Mouse (Mus musculus) thymus, postnatal 0 days (tissue): ENCODE measurements at regions not wholly inside any gene's neighbourhood (a gene's known extent, or its start where the extent isn't known, plus 50 kb on each side); places are given as distances from the start of the nearest gene placed in this dataset.

ENCODE experiments used
- DNase-seq: peaks from one replicate; pipeline ENCODE4 v3.0.0-alpha.2; 2015; ENCODE audit warnings: low spot score

DNA sequence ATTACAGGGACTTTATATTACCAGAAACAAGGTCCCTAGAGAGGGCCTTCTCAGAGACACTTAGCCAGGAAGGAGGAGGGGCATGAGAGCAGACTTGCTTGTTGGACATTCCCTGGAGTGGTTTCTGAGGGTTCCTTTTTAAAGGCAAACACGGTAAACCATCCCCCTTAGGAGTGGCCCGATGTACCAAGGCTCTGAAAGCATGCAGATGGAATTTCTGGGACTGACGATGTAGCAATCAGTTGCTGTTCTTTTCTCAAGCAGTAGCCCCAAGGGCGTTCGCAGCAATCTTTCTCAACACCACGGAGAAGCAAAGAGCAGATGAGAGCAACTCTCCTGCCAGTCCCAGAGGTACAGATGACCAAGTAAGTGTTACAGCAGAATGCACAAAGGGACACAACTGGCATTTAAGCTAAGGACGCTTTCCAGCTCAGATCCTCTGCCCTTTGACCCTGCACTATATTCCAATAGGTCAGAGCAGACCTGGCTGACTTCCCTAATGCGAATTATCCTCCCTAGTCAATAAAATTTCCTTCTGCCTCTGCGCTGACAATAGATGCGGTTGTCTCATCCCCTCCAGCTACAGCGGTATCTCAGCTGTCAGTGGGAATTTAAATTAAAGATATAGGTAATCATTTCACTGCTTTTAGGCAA, 295.7 kb upstream of the Slc24a5 start:
- DNase-seq: no peak

DNA sequence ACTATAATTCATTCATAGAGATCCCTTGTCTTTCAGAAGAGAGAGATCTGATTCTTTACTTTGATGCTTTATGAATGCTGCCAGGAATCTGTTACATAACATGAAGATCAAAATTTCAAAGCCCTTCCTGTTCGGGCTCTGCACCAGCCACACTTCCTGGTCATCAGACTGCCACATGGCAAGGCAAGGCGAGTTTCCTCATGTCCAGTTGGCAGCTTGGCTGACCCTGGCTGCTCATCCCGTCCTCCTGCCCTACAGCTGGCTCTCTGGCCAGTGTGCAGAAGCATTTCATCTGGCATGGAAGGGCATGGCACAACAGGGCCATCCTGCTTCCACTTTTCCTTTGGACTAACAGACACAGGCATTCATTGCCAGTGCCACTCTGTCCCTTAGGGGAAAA, 292.2 kb upstream of the Slc24a5 start:
- DNase-seq: no peak

DNA sequence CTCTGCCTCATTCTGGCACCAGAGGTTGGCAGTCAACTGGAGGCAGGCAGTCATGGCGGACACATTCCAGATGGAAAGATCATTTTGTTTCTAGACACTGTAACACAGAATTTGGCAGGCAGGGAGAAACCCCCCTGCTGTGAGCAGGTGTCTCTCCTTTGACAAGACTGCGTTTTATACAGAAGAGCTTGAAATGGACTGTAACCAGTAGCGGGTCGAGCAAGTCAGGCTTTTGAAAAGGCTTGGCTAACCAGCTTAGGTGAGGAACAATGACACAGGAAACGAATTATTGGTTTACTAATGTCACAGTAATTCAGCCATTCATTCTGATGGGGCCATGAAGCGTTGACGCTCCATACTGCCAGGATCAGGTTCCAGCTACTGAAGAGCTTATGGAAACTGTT, 275.3 kb upstream of the Slc24a5 start:
- DNase-seq: no peak

DNA sequence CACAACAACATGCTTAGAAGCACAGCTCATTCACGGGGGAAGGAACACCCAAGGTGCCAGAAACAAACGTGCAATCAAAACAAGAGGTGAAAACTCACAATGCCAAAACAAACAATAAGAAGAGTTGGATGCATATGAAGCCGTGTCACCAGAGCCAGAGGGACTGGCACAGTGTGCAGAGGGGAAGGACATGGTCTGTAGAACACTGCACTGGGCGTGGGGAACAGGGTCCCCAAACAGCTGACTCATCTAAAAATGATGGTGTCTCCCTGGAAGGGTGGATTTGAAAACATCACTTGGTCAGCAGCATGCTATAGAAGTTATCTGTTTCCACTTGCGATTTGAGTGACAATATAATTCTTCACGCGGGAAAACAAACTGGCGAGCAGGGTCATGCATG, 256.2 kb upstream of the Slc24a5 start:
- no peak for DNase-seq

DNA sequence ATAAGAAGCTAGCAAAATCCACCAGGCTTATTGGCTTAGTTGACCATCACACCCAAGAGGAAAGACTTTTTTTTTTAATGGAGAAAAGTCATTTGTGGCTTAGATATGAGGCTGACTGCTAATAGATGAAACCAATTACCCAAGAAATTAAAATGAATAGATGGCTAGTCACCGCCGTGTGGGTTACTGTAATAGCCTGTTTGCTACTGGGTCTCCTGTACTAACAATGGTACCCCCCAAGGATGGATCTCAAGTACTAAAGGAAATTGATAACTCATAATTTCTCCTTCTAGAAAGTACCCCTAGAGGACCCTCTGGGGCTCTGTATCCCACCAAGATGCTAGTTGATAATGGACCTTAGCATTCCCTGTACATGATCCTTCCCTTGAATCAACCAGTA, 251.1 kb upstream of the Slc24a5 start:
- DNase-seq: no peak

DNA sequence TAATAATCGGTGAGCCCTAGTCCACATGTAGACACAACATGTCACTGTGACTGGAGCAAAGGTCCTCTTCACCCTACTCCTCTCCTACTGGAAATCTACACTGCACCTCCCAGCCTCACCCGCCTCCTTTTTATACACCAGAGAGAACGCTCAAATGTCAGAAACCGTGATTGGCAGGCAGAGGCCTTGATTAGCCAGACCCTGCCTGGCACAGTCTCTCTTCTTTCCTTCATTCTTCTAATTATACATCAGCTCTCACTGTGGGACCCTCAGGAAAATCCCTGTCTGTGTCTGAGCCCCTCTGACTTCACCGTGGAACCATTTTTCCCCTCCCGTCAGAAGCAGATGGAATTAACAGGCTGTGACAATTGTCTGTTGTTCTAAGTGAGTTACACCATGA, 248.1 kb upstream of the Slc24a5 start:
- no peak for DNase-seq

DNA sequence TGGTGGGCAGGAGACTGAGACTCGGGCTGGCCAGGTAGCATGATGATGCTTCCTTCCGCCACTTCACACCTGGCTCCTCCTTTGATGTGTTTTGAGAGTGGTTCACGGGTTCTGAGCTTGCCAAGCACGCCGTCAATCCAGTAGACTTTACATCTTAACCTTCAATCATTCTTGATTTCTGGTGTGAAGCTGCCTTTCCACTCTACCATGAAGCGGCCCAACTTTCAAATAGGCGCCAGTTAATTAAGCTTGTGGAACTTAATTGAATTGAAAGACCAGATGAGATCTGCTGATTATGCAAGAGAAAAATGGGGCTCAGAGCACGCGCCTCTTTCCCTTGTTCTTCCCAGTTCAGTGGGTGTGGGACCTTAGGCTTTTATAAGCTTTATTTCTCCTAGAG, 247.1 kb upstream of the Slc24a5 start:
- DNase-seq: no peak

DNA sequence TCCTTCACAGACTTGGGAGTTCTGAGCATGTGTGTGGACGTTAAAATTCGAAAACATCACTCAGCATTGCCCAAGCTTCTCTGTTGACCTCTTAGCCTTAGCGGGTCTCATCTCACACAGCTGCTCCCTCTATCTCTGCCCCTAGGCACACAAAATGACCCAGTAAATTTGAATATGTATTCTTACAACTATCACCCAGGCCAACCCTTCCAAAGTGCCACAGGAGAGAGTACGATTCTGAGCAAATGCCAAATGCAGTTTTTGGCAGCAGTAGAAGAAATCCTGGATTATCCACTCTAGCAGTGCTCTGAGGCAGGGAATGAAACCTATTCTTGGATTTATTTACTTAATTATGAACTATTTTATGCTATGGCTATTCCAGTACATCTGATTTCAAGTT, 246.6 kb upstream of the Slc24a5 start:
- DNase-seq: no peak

DNA sequence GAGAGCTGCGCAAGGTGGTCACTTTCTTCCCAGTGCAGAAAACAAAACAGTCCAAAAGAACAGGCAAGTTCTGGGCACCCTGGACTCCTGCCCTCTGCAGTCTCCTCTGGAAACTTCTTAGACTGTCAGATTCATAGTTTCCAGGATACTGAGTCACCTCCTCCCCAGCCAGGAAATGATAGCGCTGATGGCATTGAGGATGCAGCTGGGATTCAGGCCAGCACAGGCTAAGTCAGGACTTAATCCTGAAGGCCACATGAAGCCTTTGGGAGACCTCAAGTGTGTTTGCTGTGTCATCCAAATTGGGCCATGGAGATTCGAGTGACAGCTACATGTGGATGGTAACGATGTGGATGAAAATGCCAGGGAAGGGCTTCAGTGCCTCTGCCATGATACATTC, 219.1 kb upstream of the Slc24a5 start:
- DNase-seq: no peak

DNA sequence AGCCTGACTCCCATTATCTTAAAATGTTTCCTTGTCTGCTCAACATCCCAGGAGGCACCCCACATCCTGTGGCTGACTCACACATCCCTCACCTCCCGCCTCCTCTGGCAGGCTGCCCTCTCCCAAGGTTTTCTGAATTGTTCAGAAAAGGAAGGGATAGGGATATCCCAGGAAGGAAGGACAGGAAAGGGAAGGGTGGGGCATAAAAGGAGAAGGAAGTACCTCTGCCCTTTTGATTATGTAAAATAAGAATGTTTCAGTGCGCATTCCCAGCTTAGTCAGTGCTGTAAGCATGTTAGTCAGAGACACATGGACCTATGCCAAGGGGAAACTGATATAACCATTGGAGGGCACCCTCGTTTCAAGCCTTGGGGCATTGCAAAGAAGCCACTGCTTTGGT, 209.4 kb upstream of the Slc24a5 start:
- DNase-seq: no peak

DNA sequence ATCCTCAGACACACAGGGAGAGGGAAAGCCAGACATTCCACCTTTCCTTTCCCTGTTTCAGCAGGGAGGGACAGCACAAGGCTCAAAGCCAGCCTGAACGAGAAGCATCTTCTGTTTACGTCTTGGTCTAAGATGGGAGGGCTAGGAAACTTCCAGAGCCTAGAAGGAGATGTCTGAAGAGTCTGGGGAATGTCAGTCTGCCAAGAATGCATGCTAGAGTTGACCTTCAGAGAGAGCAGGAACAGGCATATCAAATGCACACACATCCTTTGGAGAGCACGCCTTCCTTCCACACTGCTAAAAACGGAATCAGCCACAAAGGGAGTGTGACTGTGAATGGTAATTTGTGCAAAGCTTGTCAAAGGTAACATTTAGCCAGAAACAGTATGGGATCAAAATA, 179.7 kb upstream of the Slc24a5 start:
- DNase-seq: no peak

DNA sequence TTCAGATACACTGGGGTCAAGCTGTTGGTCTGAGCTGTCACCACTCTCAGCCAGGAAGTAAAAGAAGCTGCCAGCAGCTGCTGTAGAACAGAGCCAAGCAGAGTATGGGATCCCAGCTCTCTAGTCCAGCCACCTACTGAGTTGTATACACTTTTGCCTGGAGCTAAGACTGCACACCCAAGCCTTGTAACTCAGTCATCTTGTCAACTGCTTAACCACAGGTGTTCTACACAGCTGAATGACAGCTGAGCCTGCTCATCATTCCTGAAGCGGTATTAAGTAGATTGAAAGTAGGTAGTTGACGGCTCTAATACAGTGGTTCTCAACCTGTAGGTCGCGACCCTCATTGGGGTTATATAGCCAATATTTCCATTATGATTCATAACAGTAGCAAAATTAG, 172.9 kb upstream of the Slc24a5 start:
- DNase-seq: no peak

DNA sequence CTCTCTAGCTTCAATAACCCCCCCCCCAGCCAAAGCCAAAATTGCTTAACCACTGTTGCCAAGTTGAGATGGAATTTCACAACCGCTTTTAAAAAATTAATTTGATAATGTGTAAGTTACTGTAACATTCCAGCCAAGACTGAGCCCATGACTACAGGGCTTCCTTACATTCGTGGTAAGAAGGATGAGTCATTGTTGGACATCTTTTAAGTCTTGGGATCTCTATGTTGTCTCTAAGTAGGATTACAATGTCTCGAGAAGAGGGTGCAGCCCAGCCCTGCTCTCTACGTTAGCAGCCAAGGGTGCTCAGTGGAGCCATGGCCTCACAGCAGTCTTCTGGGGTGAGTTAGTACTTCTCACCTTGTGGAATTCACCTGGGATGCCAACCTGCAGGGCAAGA, 164.4 kb upstream of the Slc24a5 start:
- DNase-seq: no peak

DNA sequence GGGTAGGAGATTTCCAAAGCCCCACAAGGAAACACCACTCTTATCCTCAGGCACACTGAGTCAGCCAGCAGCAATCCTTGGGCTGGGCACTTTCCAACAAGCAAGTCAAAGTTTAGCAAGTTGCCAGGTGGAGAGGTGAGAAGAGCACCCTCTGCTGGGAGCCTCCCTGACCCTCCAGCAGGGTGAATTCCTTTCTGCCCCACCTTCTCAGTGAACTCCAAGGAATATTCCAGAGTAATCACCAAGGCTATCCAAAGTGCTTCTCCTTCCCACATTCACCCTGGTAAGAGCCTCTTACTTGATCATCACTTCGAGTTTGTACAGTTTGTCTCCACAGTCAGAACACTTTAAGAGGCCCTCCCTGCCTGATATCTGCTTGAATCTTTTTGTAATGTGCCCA, 162.8 kb upstream of the Slc24a5 start:
- DNase-seq: no peak

DNA sequence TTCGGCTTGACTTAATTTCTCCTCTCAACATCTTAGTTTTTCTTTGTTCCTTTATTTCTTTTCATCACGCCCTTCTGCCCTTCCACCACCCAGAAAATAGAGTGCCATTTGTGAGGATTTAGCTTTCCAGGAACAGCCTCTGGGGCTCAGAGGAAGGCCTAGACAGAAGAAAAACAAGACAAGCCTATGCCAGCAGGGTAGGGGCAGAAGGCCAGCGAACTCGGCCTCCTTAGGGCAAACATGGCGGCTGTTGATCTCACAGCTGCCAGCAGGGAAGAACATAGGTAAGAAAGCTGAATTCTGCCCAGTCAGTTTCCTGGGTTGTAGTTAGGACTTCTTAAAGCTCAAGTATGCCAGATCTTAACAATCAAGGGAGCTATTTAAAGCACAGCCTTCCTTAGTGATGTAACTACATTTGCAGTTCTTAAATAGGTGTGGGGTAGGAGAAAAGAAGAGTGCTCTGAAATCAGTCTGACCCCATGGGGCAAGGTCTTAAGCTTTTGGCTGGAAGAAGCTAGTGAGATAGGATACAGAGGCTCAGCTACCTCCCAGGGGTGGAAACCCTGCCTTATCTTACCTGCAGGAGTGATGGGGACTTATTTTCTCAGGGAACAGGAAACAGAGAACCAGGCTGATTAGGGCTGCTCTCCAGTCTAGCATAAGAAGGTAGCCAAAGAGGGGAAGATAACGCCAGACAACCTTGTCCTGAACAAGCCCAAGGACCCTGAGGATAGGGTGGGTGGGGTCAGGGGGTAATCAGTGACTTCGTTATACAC, 148.8 kb upstream of the Slc24a5 start:
- no peak for DNase-seq

DNA sequence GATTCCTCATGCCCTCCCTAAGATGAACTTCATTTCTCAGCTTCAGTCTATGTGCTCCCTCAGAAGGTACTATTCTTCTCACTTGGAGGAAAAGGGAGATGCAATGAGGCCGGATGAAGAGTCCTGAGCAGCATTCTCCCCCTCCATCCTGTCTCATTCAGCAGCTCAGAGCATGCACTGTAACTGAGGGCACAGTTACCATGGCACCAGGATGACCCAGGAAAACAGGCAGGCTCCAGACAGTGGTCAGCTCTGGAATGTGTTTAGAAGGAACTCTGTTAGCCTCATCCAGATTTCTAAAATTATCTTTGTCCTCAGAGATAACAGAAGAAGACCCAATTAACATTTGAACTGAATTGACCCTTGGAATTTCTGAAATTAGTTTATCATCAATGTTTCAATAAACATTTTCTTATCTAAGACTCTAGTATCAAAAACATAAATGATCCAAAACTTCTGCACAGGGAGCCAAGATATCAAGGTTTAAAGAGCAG, 148.1 kb upstream of the Slc24a5 start:
- DNase-seq: no peak

DNA sequence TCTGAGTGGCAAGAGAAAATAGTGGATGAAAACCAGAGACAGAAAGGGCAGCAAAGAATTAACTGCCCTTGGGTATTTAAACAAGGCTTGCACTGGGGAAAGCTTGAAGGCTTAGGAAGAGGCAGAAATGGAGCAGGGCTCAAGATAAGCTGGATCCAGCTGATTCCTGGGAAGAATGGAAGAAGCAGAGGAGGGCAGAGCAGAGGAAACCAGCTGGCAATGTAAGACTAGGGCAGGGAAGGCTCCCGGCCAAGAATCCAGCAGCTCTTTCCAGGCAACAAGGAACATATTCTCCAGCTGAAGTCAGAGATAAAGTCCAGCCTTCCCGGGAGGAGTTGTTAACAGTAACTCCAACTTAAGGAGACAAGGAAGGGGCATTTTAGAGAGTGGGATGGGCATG, 147.7 kb upstream of the Slc24a5 start:
- DNase-seq: no peak

DNA sequence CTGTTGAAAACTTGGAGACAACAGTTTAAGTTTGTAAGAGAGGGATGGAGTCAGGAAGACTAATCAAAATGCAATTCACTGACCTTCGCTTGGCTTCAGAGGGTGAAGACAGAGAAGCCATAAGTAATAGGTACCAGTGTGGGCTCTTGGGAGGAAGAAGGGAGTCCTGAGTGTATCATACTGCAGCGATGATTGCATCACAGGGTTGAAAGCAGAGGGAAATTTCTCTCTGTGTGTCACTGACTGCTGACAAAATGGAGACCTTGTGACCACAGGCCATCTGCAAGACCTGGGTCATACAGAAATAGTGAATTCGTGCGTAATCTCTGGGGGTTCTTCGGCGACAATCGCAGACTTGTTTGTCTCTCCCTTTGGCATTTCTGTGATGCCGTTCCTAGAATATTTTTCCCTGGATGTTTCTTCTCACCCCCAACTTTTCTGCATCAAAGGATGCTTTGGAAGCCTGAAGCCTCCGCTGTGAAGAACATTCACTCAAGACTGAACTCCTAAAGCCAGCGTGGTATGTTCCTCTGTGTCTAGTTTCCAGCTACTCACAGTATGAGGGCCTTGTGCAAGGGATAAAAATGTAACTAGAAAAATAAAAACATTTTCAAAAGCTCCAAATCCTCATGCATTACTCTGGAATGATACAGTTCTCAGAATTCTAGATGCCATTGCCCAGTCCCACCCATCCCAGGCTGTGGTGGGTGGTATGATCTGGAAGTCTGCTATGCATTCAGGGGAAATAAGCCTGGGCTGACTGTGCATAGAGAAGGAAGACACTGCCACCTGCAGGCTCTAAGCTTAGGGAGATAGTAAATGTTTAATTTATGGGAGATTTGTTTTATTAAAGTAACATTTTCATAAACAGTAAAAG, 139.8 kb upstream of the Slc24a5 start:
- DNase-seq: no peak

DNA sequence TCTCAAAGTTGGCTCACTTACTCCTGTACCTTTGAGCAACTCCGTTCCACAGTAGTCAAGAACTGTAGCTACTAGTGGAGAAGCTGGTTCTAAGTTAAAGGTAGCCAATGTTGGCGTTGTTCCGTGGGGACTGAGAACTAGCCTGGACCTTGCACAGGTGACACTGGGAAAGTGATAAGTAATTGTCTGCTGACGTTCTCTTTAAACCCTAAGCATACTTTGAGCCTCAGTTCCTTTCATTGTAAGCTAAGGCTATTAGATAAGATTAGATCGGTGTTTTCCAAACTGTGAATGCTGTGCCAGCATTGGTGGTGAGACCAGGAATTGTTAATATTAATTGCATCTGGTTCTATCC, 139.2 kb upstream of the Slc24a5 start:
- no peak for DNase-seq

DNA sequence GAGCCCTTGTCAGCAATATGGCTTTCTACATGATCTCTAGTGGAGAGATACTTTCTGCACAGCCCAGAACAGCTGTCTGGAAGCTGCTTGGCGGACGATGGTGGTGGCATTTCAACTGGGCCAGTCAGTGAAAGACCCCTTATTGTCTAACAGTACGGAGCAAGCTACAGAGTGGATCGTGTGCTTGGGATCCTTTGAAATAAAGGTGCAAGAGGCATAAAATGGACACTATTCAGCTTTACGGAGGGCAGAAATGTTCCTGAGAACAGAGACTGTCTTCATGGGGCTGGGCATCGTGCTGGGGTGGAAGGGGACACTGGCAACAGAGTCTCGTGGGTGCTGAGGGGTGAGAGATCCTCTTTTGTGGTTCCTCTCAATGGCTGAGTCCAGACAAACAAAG, 137.2 kb upstream of the Slc24a5 start:
- DNase-seq: no peak

DNA sequence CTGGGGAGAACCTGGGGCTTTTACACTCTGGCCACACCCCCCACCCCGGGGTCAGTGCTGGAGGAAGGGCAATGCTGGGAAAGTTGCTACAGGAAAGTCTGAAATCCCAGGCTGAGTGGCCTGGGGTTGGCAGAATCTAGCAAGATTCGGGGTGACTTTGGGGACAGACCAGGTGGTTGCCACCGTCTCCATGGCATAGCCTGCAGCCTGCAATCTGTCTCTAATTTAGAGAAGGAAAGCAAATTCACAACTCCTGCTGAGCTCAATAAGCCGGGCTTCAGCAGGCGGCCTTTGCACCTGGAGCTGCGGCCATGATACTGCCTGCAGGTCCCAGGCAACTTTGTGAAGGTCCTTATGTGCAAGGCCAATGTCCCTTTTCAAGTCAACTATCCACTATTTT, 135.4 kb upstream of the Slc24a5 start:
- no peak for DNase-seq

DNA sequence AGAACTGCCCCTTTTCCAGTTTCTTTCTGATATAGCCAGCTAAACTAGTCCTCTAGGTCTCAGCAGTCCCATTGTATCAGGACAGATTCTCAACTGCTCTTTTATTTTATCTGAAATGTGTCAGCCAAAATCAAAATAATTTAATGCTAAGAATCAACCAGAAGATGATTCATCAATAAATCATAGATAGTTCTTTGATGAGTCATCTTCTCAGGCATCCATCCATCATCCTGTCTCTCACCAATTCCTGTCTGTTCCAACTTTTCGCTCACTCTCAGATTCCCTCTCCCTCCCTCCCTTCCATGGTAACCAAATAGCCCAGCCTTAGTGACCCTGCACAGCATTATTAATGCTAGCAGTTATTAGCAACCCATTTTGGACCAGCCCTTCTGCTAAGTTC, 134.0 kb upstream of the Slc24a5 start:
- no peak for DNase-seq
